Comparison of ENCODE assay signal across 8 mouse cellular contexts in genomic region chr5:121190836-121191583, GRCm38 (mm10). TPM values are rescaled to one million over a fixed set of nuclear protein-coding genes. Genes with fewer than 3 reads are reported as not detected.
A peak's percentile ranks its signal among the peaks of the same experiment; 100 is the strongest.
DNase-seq lines count a peak whose midpoint lies in the region; TF ChIP-seq lines count a peak whose summit lies in the region.

Gene Ptpn11, minus strand, starts transcription at chr5:121191397.

- intact Hi-C loops in left cerebral cortex, postnatal 36 days (cut with DNase I): loop anchor here (1.0 kb wide), 1 partner anchor 13 kb away; the partner anchor contains the start of gene Rpl6

- peaks cover 9% of the 10 kb centered on the region for H3K4me1 ChIP-seq in cortical plate, adult 2 months (ENCODE audit: control insufficient read depth, insufficient read depth, low read length)
- peaks cover 47% of the 10 kb centered on the region for H3K4me1 ChIP-seq in midbrain, embryonic 10.5 days

- peak; percentile 89 for TF ChIP-seq POLR2A in cortical plate, adult 2 months (IDR thresholded peaks at IDR 0.05; ENCODE audit: extremely low read depth, insufficient read depth, low read length)

- H3K27ac ChIP-seq in cortical plate, adult 2 months (ENCODE audit: insufficient read depth, low read length): peak within 1 kb of the TSS; percentile 79
- H3K27ac ChIP-seq in midbrain, embryonic 10.5 days (replicated peaks): peak within 1 kb of the TSS; percentile 97

- H3K9me3 ChIP-seq in midbrain, embryonic 10.5 days (replicated peaks): no peaks in the 10 kb centered on the region

- H3K27me3 ChIP-seq in midbrain, embryonic 10.5 days (ENCODE audit: low read depth, poor library complexity, severe bottlenecking): no peaks in the 10 kb centered on the region

- under 1% methylated on average over 98 of the region's 98 CpGs for WGBS in midbrain, embryonic 10.5 days

- TF ChIP-seq CTCF in cortical plate, adult 2 months (IDR thresholded peaks at IDR 0.05; ENCODE audit: extremely low read depth, insufficient read depth, low read length): no peak

- peak; percentile 88 to 96 for DNase-seq in adrenal gland, adult (ENCODE audit: inconsistent age in 2 of 2, low spot score in 1 of 2)
- peak; percentile 89 for DNase-seq in gastrocnemius, postnatal 10 days
- peak; percentile 92 for DNase-seq in induced T-regulatory cell, adult 2 months (ENCODE audit: low read depth)
- DNase-seq in left cerebral cortex, postnatal 36 days (ENCODE audit: low spot score in 2 of 2): peak; percentile 79 to 86
- peak; percentile 87 for DNase-seq in midbrain, embryonic 10.5 days (ENCODE audit: low spot score)
- peak; percentile 69 to 75 for DNase-seq in right cerebral cortex, postnatal 36 days (ENCODE audit: low spot score in 2 of 2)
- DNase-seq in urinary bladder, postnatal 4 days (ENCODE audit: low spot score in 2 of 2): peak; percentile 86 to 88

- H3K4me3 ChIP-seq in cortical plate, adult 2 months (ENCODE audit: insufficient read depth, low read length): peak within 1 kb of the TSS; percentile 71
- H3K4me3 ChIP-seq in midbrain, embryonic 10.5 days: peak within 1 kb of the TSS; percentile 95

- H3K36me3 ChIP-seq in midbrain, embryonic 10.5 days: no peaks in the 10 kb centered on the region

RNA-seq across cellular contexts. Expression of gene Ptpn11, which starts in this region (rescaled TPM):
- 60.0 and 64.6 TPM in 2 replicates for polyA plus RNA-seq in cortical plate, adult 2 months (2012; rRNA removed)
- total RNA-seq in gastrocnemius, postnatal 10 days (2021): 10 to 100 TPM; 68.7 to 72.8 TPM
- total RNA-seq in left cerebral cortex, postnatal 36 days (2021): 10 to 100 TPM; 93.7 to 99.3 TPM
- polyA plus RNA-seq in midbrain, embryonic 10.5 days (2016; fragmentation: Nextera tagmentation; extraction: Ambion mirVana): 23.5 and 23.9 TPM in 2 replicates

Comparison
In these comparisons a context has a peak if more than half of its experiments do, and no peak if none do; other contexts are left out.
1. Peak in every context shown above with its lines: DNase-seq, H3K4me3 ChIP-seq and H3K27ac ChIP-seq.